12 mouse cellular contexts compared by ENCODE assay signal in genomic region chr8:120190107-120190809, GRCm38 (mm10). TPM values are rescaled to one million over a fixed set of nuclear protein-coding genes. Genes with fewer than 3 reads are reported as not detected.
DNase-seq lines count a peak whose midpoint lies in the region; ATAC-seq and TF ChIP-seq lines count a peak whose summit lies in the region.
"Had no signal": no experiment of that assay in that cellular context is flagged by ENCODE, and none has a peak within 500 bp of the region (broad histone marks: within the 10 kb centered on the region; RNA-seq: fewer than 3 reads in every experiment).

No protein-coding gene starts in this region.

- no peaks in the 10 kb centered on the region for H3K36me3 ChIP-seq in heart, adult 2 months (ENCODE audit: control insufficient read depth, insufficient read depth, low read length)
- no peaks in the 10 kb centered on the region for H3K36me3 ChIP-seq in lung, postnatal 0 days (ENCODE audit: insufficient read depth, low read length)
- H3K36me3 ChIP-seq in intestine, postnatal 0 days (ENCODE audit: control insufficient read depth, insufficient read depth): no peaks in the 10 kb centered on the region
- no peaks in the 10 kb centered on the region for H3K36me3 ChIP-seq in stomach, embryonic 14.5 days (ENCODE audit: control insufficient read depth, insufficient read depth, low read length)
- H3K36me3 ChIP-seq: embryonic facial prominence, embryonic 13.5 days had no signal

- ATAC-seq in lung, postnatal 0 days: no peak
- ATAC-seq in intestine, postnatal 0 days: 0 out of 2 replicates have a peak, but pooled peaks have one; percentile 11
- no peak for ATAC-seq in stomach, embryonic 14.5 days (ENCODE audit: insufficient number of reproducible peaks, insufficient read depth, low FRiP score, low read depth)
- ATAC-seq in activated CD4-positive, CD25-positive, alpha-beta regulatory T cell, adult 4 months: no peak

- TF ChIP-seq POLR2A in heart, adult 2 months (IDR thresholded peaks at IDR 0.05; ENCODE audit: insufficient read depth, low read depth, low read length): no peak

- TF ChIP-seq EP300 in heart, adult 2 months (IDR thresholded peaks at IDR 0.05; ENCODE audit: insufficient read depth, low read depth, low read length): no peak
- TF ChIP-seq EP300 in lung, postnatal 0 days (IDR thresholded peaks at IDR 0.05): no peak

- no peak overlapping the region for H3K9ac ChIP-seq in heart, adult 2 months (ENCODE audit: low read depth, low read length)
- no peak overlapping the region for H3K9ac ChIP-seq in lung, postnatal 0 days (replicated peaks; ENCODE audit: low read depth)
- no peak overlapping the region for H3K9ac ChIP-seq in intestine, postnatal 0 days (ENCODE audit: low read depth, low read length)
- no peak overlapping the region for H3K9ac ChIP-seq in stomach, embryonic 14.5 days (replicated peaks; ENCODE audit: low read depth, low read length)

- H3K4me1 ChIP-seq in heart, adult 2 months (ENCODE audit: control insufficient read depth, insufficient read depth, low read length): peaks cover 39% of the 10 kb centered on the region
- peaks cover 30% of the 10 kb centered on the region; the same call in 1 of the 2 replicates for H3K4me1 ChIP-seq in lung, postnatal 0 days (ENCODE audit: insufficient read depth, low read depth, low read length)
- no peaks in the 10 kb centered on the region; the same call in 1 of the 2 replicates for H3K4me1 ChIP-seq in intestine, postnatal 0 days (replicated peaks; ENCODE audit: control insufficient read depth, insufficient read depth, low read length)
- peaks cover 29% of the 10 kb centered on the region for H3K4me1 ChIP-seq in stomach, embryonic 14.5 days (ENCODE audit: control insufficient read depth, insufficient read depth, low read length)

- no peaks in the 10 kb centered on the region for H3K27me3 ChIP-seq in heart, adult 2 months (ENCODE audit: control insufficient read depth, insufficient read depth, low read length)
- no peaks in the 10 kb centered on the region for H3K27me3 ChIP-seq in lung, postnatal 0 days (replicated peaks; ENCODE audit: insufficient read depth, low read length)
- no peaks in the 10 kb centered on the region for H3K27me3 ChIP-seq in intestine, postnatal 0 days (replicated peaks; ENCODE audit: control insufficient read depth, insufficient read depth, low read length)
- no peaks in the 10 kb centered on the region for H3K27me3 ChIP-seq in stomach, embryonic 14.5 days (ENCODE audit: control insufficient read depth, insufficient read depth, low read length)
- H3K27me3 ChIP-seq: embryonic facial prominence, embryonic 13.5 days had no signal

- H3K4me2 ChIP-seq in lung, postnatal 0 days (replicated peaks; ENCODE audit: low read depth, low read length): no peak overlapping the region
- H3K4me2 ChIP-seq in intestine, postnatal 0 days (replicated peaks; ENCODE audit: low read depth): no peak overlapping the region
- H3K4me2 ChIP-seq in stomach, embryonic 14.5 days (replicated peaks; ENCODE audit: low read depth, low read length): no peak overlapping the region

- H3K27ac ChIP-seq in heart, adult 2 months: peak overlapping the region; percentile 89
- H3K27ac ChIP-seq in lung, postnatal 0 days (ENCODE audit: low read length): peak overlapping the region; percentile 4; the same call in 1 of the 2 replicates
- no peak overlapping the region for H3K27ac ChIP-seq in intestine, postnatal 0 days (ENCODE audit: low read depth, low read length)
- peak overlapping the region; percentile 87 for H3K27ac ChIP-seq in stomach, embryonic 14.5 days (ENCODE audit: low read length)

- H3K4me3 ChIP-seq in heart, adult 2 months: no peak overlapping the region
- H3K4me3 ChIP-seq in lung, postnatal 0 days (ENCODE audit: low read depth, low read length): no peak overlapping the region
- no peak overlapping the region for H3K4me3 ChIP-seq in intestine, postnatal 0 days (ENCODE audit: low read depth, low read length)
- H3K4me3 ChIP-seq in stomach, embryonic 14.5 days (ENCODE audit: low read depth, low read length): no peak overlapping the region

- intact Hi-C loops in heart, adult 2 months (cut with DNase I): no loop called here

- H3K9me3 ChIP-seq in lung, postnatal 0 days (ENCODE audit: low read length): no peaks in the 10 kb centered on the region
- H3K9me3 ChIP-seq in intestine, postnatal 0 days (ENCODE audit: control insufficient read depth): no peaks in the 10 kb centered on the region
- H3K9me3 ChIP-seq in stomach, embryonic 14.5 days (ENCODE audit: control insufficient read depth, low read depth, low read length): no peaks in the 10 kb centered on the region
- H3K9me3 ChIP-seq: embryonic facial prominence, embryonic 13.5 days had no signal

- DNase-seq in heart, adult 2 months: peak in 1 of 2 experiments; percentile 38
- no peak for DNase-seq in heart, adult 18-20 months
- no peak for DNase-seq in lung, postnatal 0 days (ENCODE audit: low spot score)
- DNase-seq in lung, postnatal 25 days (ENCODE audit: low spot score): no peak
- DNase-seq in thymus, postnatal 4 days: no peak
- DNase-seq: thymus, postnatal 36 days had no signal

- no peak for TF ChIP-seq CTCF in heart, adult 2 months (IDR thresholded peaks at IDR 0.05)
- no peak for TF ChIP-seq CTCF in lung, postnatal 0 days (IDR thresholded peaks at IDR 0.05)
- TF ChIP-seq CTCF in intestine, postnatal 0 days (IDR thresholded peaks at IDR 0.05; ENCODE audit: low read depth): no peak

- 86% methylated on average over 17 of the region's 17 CpGs for WGBS in heart, adult 2 months
- 73% methylated on average over 17 of the region's 17 CpGs for WGBS in lung, postnatal 0 days
- 83% methylated on average over 17 of the region's 17 CpGs for WGBS in intestine, postnatal 0 days
- 79% methylated on average over 17 of the region's 17 CpGs for WGBS in stomach, embryonic 14.5 days

- no peaks in the 10 kb centered on the region for H3K79me2 ChIP-seq in heart, adult 2 months (replicated peaks; ENCODE audit: control insufficient read depth, insufficient read depth, low read length)

RNA-seq across cellular contexts. Expression of gene Fam92b, which starts 13.0 kb away (rescaled TPM):
- not detected for total RNA-seq in heart, adult 2 months (2021)
- 1.0 TPM in 1 of 2 replicates, not detected in the other for polyA plus RNA-seq in heart, adult 2 months (2012; rRNA removed)
- under 1 TPM in 1 of 2 experiments, not detected in 1; 0.31 TPM for total RNA-seq in heart, adult 18-20 months (2021)
- 3.9 and 6.5 TPM in 2 replicates for polyA plus RNA-seq in lung, postnatal 0 days (2015; fragmentation: Nextera tagmentation; extraction: Ambion mirVana)
- 0.29 TPM in 1 of 2 replicates, not detected in the other for polyA plus RNA-seq in intestine, postnatal 0 days (2015; fragmentation: Nextera tagmentation; extraction: Ambion mirVana)
- 1.2 and 2.0 TPM in 2 replicates for polyA plus RNA-seq in stomach, embryonic 14.5 days (2014; fragmentation: Nextera tagmentation; extraction: Ambion mirVana)
- not detected for polyA plus RNA-seq in activated CD4-positive, CD25-positive, alpha-beta regulatory T cell, adult 4 months (2017; shearing (Covaris generic))
- total RNA-seq: megakaryocyte progenitor cell, adult 5-6 weeks; MEL had no signal

RNA-seq across cellular contexts. Expression of gene Gse1, which starts 38.0 kb away (rescaled TPM):
- total RNA-seq in heart, adult 2 months (2021): 10 to 100 TPM; 21.0 to 24.3 TPM
- 12.1 and 12.8 TPM in 2 replicates for polyA plus RNA-seq in heart, adult 2 months (2012; rRNA removed)
- total RNA-seq in heart, adult 18-20 months (2021): 10 to 100 TPM; 15.5 to 16.0 TPM
- polyA plus RNA-seq in lung, postnatal 0 days (2015; fragmentation: Nextera tagmentation; extraction: Ambion mirVana): 9.5 and 9.9 TPM in 2 replicates
- 6.4 and 7.8 TPM in 2 replicates for polyA plus RNA-seq in intestine, postnatal 0 days (2015; fragmentation: Nextera tagmentation; extraction: Ambion mirVana)
- 11.1 and 11.6 TPM in 2 replicates for polyA plus RNA-seq in stomach, embryonic 14.5 days (2014; fragmentation: Nextera tagmentation; extraction: Ambion mirVana)
- polyA plus RNA-seq in activated CD4-positive, CD25-positive, alpha-beta regulatory T cell, adult 4 months (2017; shearing (Covaris generic)): 1 to 10 TPM; 2.9 to 4.1 TPM
